ENCODE assay signal across 23 mouse cellular contexts in the genomic region with DNA sequence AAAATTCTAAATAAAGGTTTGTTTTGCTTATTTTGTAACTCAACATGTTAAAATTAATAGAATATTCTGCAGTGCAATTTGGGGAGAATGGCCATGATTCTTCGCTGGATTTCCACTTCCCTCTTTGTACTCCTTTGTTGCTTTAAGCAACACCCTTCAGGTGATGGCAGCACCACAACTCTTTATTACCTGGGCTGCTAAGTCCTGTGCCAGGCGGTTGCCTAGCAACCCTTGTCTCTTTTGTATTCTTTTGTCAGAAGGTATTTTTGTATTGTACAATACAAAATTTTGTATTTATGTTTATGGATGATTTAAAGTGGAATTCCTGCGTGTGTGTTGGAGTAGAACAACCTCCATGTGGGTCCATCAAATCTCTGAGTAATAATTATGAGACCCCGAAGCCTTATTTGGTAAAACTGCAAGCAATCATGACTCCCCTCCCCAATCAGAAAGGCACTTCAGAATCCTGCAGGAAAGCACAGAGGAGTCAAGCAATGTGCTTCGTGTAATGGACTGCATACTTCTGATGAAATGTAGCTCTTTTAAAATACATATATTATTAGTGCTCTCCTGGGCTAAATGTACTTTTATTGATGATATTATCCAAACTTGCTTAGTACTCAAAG.
DNase-seq lines count a peak whose midpoint lies in the region; ATAC-seq and TF ChIP-seq lines count a peak whose summit lies in the region.
"Had no signal": no experiment of that assay in that cellular context is flagged by ENCODE, and none has a peak within 500 bp of the region (broad histone marks: within the 10 kb centered on the region; RNA-seq: fewer than 3 reads in every experiment).

No protein-coding gene starts in this region.

- no peaks in the 10 kb centered on the region for H3K36me3 ChIP-seq in forebrain, embryonic 14.5 days (ENCODE audit: control insufficient read depth, insufficient read depth, low read length)
- H3K36me3 ChIP-seq in forebrain, embryonic 11.5 days (ENCODE audit: control insufficient read depth, insufficient read depth, low read length): no peaks in the 10 kb centered on the region
- no peaks in the 10 kb centered on the region for H3K36me3 ChIP-seq in midbrain, embryonic 14.5 days (ENCODE audit: control insufficient read depth, insufficient read depth, low read length)
- no peaks in the 10 kb centered on the region for H3K36me3 ChIP-seq in midbrain, embryonic 10.5 days
- H3K36me3 ChIP-seq in midbrain, postnatal 0 days (ENCODE audit: insufficient read depth, low read length): no peaks in the 10 kb centered on the region
- H3K36me3 ChIP-seq: embryonic facial prominence, embryonic 15.5 days; heart, embryonic 12.5 days; limb, embryonic 15.5 days; liver, embryonic 15.5 days had no signal

- 62% methylated on average over 5 of the region's 5 CpGs for WGBS in forebrain, embryonic 14.5 days
- 73% methylated on average over 5 of the region's 5 CpGs for WGBS in forebrain, embryonic 11.5 days
- WGBS in midbrain, embryonic 14.5 days: 69% methylated on average over 5 of the region's 5 CpGs
- WGBS in midbrain, embryonic 10.5 days: 78% methylated on average over 5 of the region's 5 CpGs
- 49% methylated on average over 5 of the region's 5 CpGs for WGBS in midbrain, postnatal 0 days

- TF ChIP-seq CTCF in brain, embryonic 14.5 days (IDR thresholded peaks at IDR 0.05; ENCODE audit: borderline replicate concordance, extremely low read depth, insufficient read depth, insufficient read length): no peak
- no peak for TF ChIP-seq CTCF in midbrain, postnatal 0 days (IDR thresholded peaks at IDR 0.05)

- no peak overlapping the region for H3K9ac ChIP-seq in forebrain, embryonic 14.5 days (ENCODE audit: low read length)
- H3K9ac ChIP-seq in forebrain, embryonic 11.5 days (ENCODE audit: low read length): no peak overlapping the region
- H3K9ac ChIP-seq in midbrain, embryonic 14.5 days (replicated peaks; ENCODE audit: low read length): no peak overlapping the region
- no peak overlapping the region for H3K9ac ChIP-seq in midbrain, postnatal 0 days (replicated peaks; ENCODE audit: low read length, poor library complexity, severe bottlenecking)
- H3K9ac ChIP-seq: embryonic facial prominence, embryonic 15.5 days; heart, embryonic 12.5 days; limb, embryonic 15.5 days; liver, embryonic 15.5 days had no signal

- no peak overlapping the region for H3K4me3 ChIP-seq in forebrain, embryonic 14.5 days (ENCODE audit: low read depth, low read length)
- no peak overlapping the region for H3K4me3 ChIP-seq in forebrain, embryonic 11.5 days (ENCODE audit: low read depth, low read length)
- no peak overlapping the region for H3K4me3 ChIP-seq in midbrain, embryonic 14.5 days (replicated peaks; ENCODE audit: low read depth, low read length)
- H3K4me3 ChIP-seq in midbrain, embryonic 10.5 days: no peak overlapping the region
- H3K4me3 ChIP-seq in midbrain, postnatal 0 days (ENCODE audit: low read depth, low read length): no peak overlapping the region
- H3K4me3 ChIP-seq: embryonic facial prominence, embryonic 15.5 days; heart, embryonic 12.5 days; limb, embryonic 15.5 days; liver, embryonic 15.5 days had no signal

- H3K27me3 ChIP-seq in forebrain, embryonic 14.5 days (replicated peaks; ENCODE audit: control insufficient read depth, insufficient read depth, low read length): no peaks in the 10 kb centered on the region
- H3K27me3 ChIP-seq in forebrain, embryonic 11.5 days (ENCODE audit: control insufficient read depth, insufficient read depth, low read length): no peaks in the 10 kb centered on the region
- no peaks in the 10 kb centered on the region for H3K27me3 ChIP-seq in midbrain, embryonic 14.5 days (ENCODE audit: control insufficient read depth, insufficient read depth, low read length)
- no peaks in the 10 kb centered on the region for H3K27me3 ChIP-seq in midbrain, embryonic 10.5 days (ENCODE audit: low read depth, poor library complexity, severe bottlenecking)
- H3K27me3 ChIP-seq in midbrain, postnatal 0 days (ENCODE audit: insufficient read depth, low read length): no peaks in the 10 kb centered on the region
- H3K27me3 ChIP-seq: embryonic facial prominence, embryonic 15.5 days; heart, embryonic 12.5 days; limb, embryonic 15.5 days; liver, embryonic 15.5 days had no signal

- peak; percentile 49 for DNase-seq in forebrain, embryonic 14.5 days (ENCODE audit: low spot score)
- no peak for DNase-seq in forebrain, embryonic 11.5 days (ENCODE audit: low spot score)
- peak; percentile 71 for DNase-seq in midbrain, embryonic 14.5 days
- no peak for DNase-seq in midbrain, embryonic 10.5 days (ENCODE audit: low spot score)
- peak; percentile 69 for DNase-seq in brain, embryonic 14.5 days (ENCODE audit: low read depth)
- peak; percentile 74 for DNase-seq in midbrain, postnatal 0 days (ENCODE audit: low spot score)
- no peak for DNase-seq in urinary bladder, postnatal 36 days (ENCODE audit: low spot score in 2 of 2)
- DNase-seq: adrenal gland, postnatal 25 days; B cell, adult 2 months; cerebellum, adult 8-10 months; heart, postnatal 14 days; kidney, adult 2 months; kidney, postnatal 14 days; right cerebral cortex, postnatal 14 days; spleen, adult 18-20 months; thymus, adult 18-20 months; thymus, postnatal 4 days had no signal

- no peaks in the 10 kb centered on the region for H3K4me1 ChIP-seq in forebrain, embryonic 14.5 days (ENCODE audit: control insufficient read depth, insufficient read depth, low read length)
- no peaks in the 10 kb centered on the region for H3K4me1 ChIP-seq in forebrain, embryonic 11.5 days (replicated peaks; ENCODE audit: control insufficient read depth, insufficient read depth, low read length)
- no peaks in the 10 kb centered on the region for H3K4me1 ChIP-seq in midbrain, embryonic 14.5 days (ENCODE audit: control insufficient read depth, insufficient read depth, low read length)
- no peaks in the 10 kb centered on the region for H3K4me1 ChIP-seq in midbrain, embryonic 10.5 days
- H3K4me1 ChIP-seq in midbrain, postnatal 0 days (ENCODE audit: insufficient read depth, low read length): no peaks in the 10 kb centered on the region; the same call in 1 of the 2 replicates
- H3K4me1 ChIP-seq: embryonic facial prominence, embryonic 15.5 days; heart, embryonic 12.5 days; limb, embryonic 15.5 days; liver, embryonic 15.5 days had no signal

- no peak overlapping the region for H3K27ac ChIP-seq in forebrain, embryonic 14.5 days (ENCODE audit: low read depth, low read length)
- no peak overlapping the region for H3K27ac ChIP-seq in forebrain, embryonic 11.5 days (ENCODE audit: low read depth, low read length)
- no peak overlapping the region for H3K27ac ChIP-seq in midbrain, embryonic 14.5 days (replicated peaks; ENCODE audit: low read depth, low read length)
- H3K27ac ChIP-seq in midbrain, embryonic 10.5 days (replicated peaks): no peak overlapping the region
- 0 out of 2 replicates have a peak overlapping the region, but pooled peaks have one; percentile 26 for H3K27ac ChIP-seq in midbrain, postnatal 0 days (ENCODE audit: low read depth, low read length)
- H3K27ac ChIP-seq: embryonic facial prominence, embryonic 15.5 days; limb, embryonic 15.5 days; liver, embryonic 15.5 days had no signal

- H3K9me3 ChIP-seq in forebrain, embryonic 14.5 days (replicated peaks; ENCODE audit: control insufficient read depth, low read length): no peaks in the 10 kb centered on the region
- H3K9me3 ChIP-seq in forebrain, embryonic 11.5 days (ENCODE audit: control insufficient read depth, low read length): no peaks in the 10 kb centered on the region
- no peaks in the 10 kb centered on the region for H3K9me3 ChIP-seq in midbrain, embryonic 14.5 days (ENCODE audit: control insufficient read depth, low read length)
- no peaks in the 10 kb centered on the region for H3K9me3 ChIP-seq in midbrain, embryonic 10.5 days (replicated peaks)
- H3K9me3 ChIP-seq in midbrain, postnatal 0 days (ENCODE audit: low read length): no peaks in the 10 kb centered on the region
- H3K9me3 ChIP-seq: embryonic facial prominence, embryonic 15.5 days; heart, embryonic 12.5 days; limb, embryonic 15.5 days; liver, embryonic 15.5 days had no signal

- no peak for ATAC-seq in forebrain, embryonic 14.5 days
- no peak for ATAC-seq in forebrain, embryonic 11.5 days (replicated peaks; ENCODE audit: low FRiP score)
- no peak for ATAC-seq in midbrain, embryonic 14.5 days (ENCODE audit: low FRiP score, low TSS enrichment)
- ATAC-seq in midbrain, postnatal 0 days (ENCODE audit: low FRiP score): peak; percentile 77
- ATAC-seq: inflammation-experienced regulatory T-cells, adult 6 months; lung, postnatal 0 days had no signal

- no peak for TF ChIP-seq POLR2A in brain, embryonic 14.5 days (IDR thresholded peaks at IDR 0.05; ENCODE audit: borderline replicate concordance, extremely low read depth, insufficient read depth, insufficient read length, poor library complexity, severe bottlenecking)

- H3K4me2 ChIP-seq in forebrain, embryonic 14.5 days (ENCODE audit: low read length): no peak overlapping the region
- H3K4me2 ChIP-seq in forebrain, embryonic 11.5 days (ENCODE audit: low read depth, low read length, severe bottlenecking): no peak overlapping the region
- no peak overlapping the region for H3K4me2 ChIP-seq in midbrain, embryonic 14.5 days (ENCODE audit: low read length)
- no peak overlapping the region for H3K4me2 ChIP-seq in midbrain, postnatal 0 days (ENCODE audit: low read depth, low read length, poor library complexity, severe bottlenecking)
- H3K4me2 ChIP-seq: embryonic facial prominence, embryonic 15.5 days; heart, embryonic 12.5 days; limb, embryonic 15.5 days; liver, embryonic 15.5 days had no signal

Comparison
In these comparisons a context has a peak if more than half of its experiments do, and no peak if none do; other contexts are left out.
1. DNase-seq: peak in forebrain, embryonic 14.5 days (single experiment), midbrain, embryonic 14.5 days (single experiment), brain, embryonic 14.5 days (single experiment) and midbrain, postnatal 0 days (single experiment); none in forebrain, embryonic 11.5 days (single experiment), midbrain, embryonic 10.5 days (single experiment) and urinary bladder, postnatal 36 days (0 of 2).